Mouse (Mus musculus): ENCODE measurements around the gene Odf2. TPM values are rescaled to one million over a fixed set of nuclear protein-coding genes. Genes with fewer than 3 reads are reported as not detected.
"Not testable (repeated sequence)": the region's sequence is repeated elsewhere in the genome, so short reads cannot be mapped to it uniquely, and the experiment has no call there.

The Odf2 gene
- total and polyA plus RNA-seq, 2 experiments from 2014 or later: 28.6 to 35.1 TPM

DNA sequence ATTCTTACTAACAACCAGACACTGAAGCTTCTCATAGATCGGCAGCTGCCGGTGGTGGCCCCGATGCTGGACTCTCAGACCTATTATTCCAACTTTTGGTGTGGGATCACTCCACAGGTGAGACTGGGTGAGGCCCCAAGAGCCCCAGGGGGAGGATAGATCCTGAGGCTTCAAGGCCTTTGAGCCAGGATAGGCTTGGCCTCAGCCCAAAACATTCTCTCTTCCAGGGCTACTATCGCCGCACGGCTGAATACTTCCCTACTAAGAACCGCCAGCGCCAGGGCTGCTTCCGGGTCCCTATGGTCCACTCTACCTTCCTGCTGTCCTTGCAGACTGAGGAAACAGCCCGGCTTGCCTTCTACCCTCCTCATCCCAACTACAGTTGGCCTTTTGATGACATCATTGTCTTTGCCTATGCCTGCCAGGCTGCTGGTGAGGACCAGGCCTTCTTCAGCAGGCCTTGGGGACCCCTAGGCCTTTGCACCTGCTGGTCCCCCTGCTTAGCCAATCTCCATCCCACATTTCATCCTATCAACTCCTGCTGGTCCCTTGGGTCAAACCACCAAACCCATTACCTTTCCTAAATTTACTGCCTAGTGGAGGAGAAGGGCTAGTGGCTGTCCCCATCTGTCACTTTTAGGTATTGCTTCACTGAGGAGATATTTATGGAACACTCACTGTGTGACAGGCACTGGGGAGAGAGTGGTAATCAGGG lies 16.3 kb upstream of the Odf2 start:
- no peaks in the 10 kb centered on the region for H3K27me3 ChIP-seq (ENCODE audit: control insufficient read depth, insufficient read depth, low read length)
- H3K27ac ChIP-seq (ENCODE audit: low read depth): no peak overlapping the region
- H3K9me3 ChIP-seq (replicated peaks; ENCODE audit: control insufficient read depth, low read length): no peaks in the 10 kb centered on the region
- no peak overlapping the region for H3K9ac ChIP-seq (replicated peaks; ENCODE audit: low read depth, low read length)
- no peak overlapping the region for H3K4me2 ChIP-seq (ENCODE audit: low read depth, low read length)
- peaks cover 7% of the 10 kb centered on the region; the same call in 1 of the 2 replicates for H3K36me3 ChIP-seq (replicated peaks; ENCODE audit: control insufficient read depth, insufficient read depth, low read length)
- H3K4me1 ChIP-seq (ENCODE audit: control insufficient read depth, insufficient read depth): peaks cover 5% of the 10 kb centered on the region; the same call in 1 of the 2 replicates
- 74% methylated on average over 10 of the region's 10 CpGs for WGBS
- TF ChIP-seq CTCF (IDR thresholded peaks at IDR 0.05; ENCODE audit: low read depth): no peak
- TF ChIP-seq EP300 (IDR thresholded peaks at IDR 0.05; ENCODE audit: low read depth): no peak
- ATAC-seq (ENCODE audit: insufficient read depth, low read depth): no peak
- DNase-seq (ENCODE audit: low spot score): no peak
- H3K4me3 ChIP-seq (ENCODE audit: low read depth, low read length): no peak overlapping the region

DNA sequence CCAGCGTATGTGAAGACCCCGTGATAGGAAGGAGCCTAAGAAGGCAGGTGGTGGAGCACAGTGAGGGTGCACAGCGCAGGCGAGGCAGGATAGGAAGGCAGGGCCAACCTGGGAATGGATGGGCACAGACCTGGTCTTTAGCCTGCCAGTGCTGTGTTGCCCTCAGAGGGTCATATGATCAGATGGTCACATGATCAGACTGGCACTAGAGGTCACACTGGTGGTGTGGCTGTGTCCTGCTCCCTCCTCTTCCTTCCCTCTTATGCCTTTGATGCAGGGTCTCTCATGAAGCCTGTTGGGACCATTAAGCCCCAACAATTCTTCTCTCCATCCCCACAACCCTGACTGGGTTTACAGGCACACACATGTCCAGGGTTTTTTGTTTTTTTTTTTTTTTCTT lies 15.2 kb upstream of the Odf2 start:
- Histone ChIP-seq H3K4me3 (ENCODE audit: low read depth, low read length) (no peak overlapping the region), H3K36me3 (replicated peaks; ENCODE audit: control insufficient read depth, insufficient read depth, low read length) (peaks cover 7% of the 10 kb centered on the region; the same call in 1 of the 2 replicates), H3K4me1 (ENCODE audit: control insufficient read depth, insufficient read depth) (peaks cover 5% of the 10 kb centered on the region; the same call in 1 of the 2 replicates), H3K4me2 (ENCODE audit: low read depth, low read length) (no peak overlapping the region), H3K9me3 (replicated peaks; ENCODE audit: control insufficient read depth, low read length) (no peaks in the 10 kb centered on the region), H3K27me3 (ENCODE audit: control insufficient read depth, insufficient read depth, low read length) (no peaks in the 10 kb centered on the region), H3K27ac (ENCODE audit: low read depth) (no peak overlapping the region), H3K9ac (replicated peaks; ENCODE audit: low read depth, low read length) (no peak overlapping the region)
- 87% methylated on average over 4 of the region's 4 CpGs for WGBS
- DNase-seq (ENCODE audit: low spot score): no peak
- ATAC-seq (ENCODE audit: insufficient read depth, low read depth): no peak
- TF ChIP-seq EP300 (IDR thresholded peaks at IDR 0.05; ENCODE audit: low read depth) (no peak), CTCF (IDR thresholded peaks at IDR 0.05; ENCODE audit: low read depth) (no peak)

DNA sequence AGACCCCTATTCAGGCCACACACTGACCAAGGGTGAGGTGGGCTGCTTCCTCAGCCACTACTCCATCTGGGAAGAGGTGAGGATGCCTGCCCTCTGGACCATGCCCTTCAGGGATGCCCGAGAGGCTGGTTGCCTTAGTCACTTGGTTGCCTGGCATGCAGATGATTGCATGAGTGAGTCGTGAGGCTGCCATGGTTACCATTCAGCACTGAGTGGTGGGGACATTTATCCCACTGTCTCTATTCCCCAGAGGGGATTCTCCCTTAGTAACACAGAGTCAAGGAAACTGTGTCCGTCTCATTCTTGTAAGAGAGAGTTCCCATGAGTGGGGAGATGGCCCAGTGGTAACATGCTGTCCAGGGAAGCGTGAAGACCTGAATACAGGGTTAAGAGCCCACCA lies 11.0 kb upstream of the Odf2 start:
- Histone ChIP-seq H3K27me3 (ENCODE audit: control insufficient read depth, insufficient read depth, low read length) (no peaks in the 10 kb centered on the region), H3K4me1 (ENCODE audit: control insufficient read depth, insufficient read depth) (no peaks in the 10 kb centered on the region), H3K9me3 (replicated peaks; ENCODE audit: control insufficient read depth, low read length) (no peaks in the 10 kb centered on the region), H3K9ac (replicated peaks; ENCODE audit: low read depth, low read length) (no peak overlapping the region), H3K27ac (ENCODE audit: low read depth) (no peak overlapping the region), H3K4me2 (ENCODE audit: low read depth, low read length) (no peak overlapping the region), H3K4me3 (ENCODE audit: low read depth, low read length) (no peak overlapping the region), H3K36me3 (replicated peaks; ENCODE audit: control insufficient read depth, insufficient read depth, low read length) (peaks cover 13% of the 10 kb centered on the region; the same call in 1 of the 2 replicates)
- WGBS: 75% methylated on average over 4 of the region's 4 CpGs
- TF ChIP-seq CTCF (IDR thresholded peaks at IDR 0.05; ENCODE audit: low read depth): no peak
- TF ChIP-seq EP300 (IDR thresholded peaks at IDR 0.05; ENCODE audit: low read depth): no peak
- DNase-seq (ENCODE audit: low spot score) (no peak), ATAC-seq (ENCODE audit: insufficient read depth, low read depth) (no peak)

DNA sequence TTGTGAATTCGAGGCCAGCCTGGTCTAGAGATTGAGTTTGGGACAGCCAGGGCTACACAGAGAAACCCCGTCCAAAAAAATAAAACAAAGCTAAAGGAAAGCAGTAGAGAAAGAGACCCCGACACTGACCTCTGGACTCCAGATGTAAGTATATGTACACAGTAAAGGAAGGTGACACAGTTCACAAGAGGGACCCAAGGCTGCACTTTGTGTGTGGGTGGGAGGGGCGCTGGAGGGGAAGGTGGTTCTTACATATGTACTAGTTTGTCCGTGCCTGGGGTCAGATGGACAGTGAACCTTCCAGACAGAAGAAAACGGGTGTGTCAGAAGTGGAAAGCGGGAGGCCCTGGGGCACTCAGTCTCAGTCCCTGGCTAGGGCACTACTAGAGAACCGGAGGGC lies 9.8 kb upstream of the Odf2 start:
- Histone ChIP-seq H3K4me1 (ENCODE audit: control insufficient read depth, insufficient read depth) (no peaks in the 10 kb centered on the region), H3K4me2 (ENCODE audit: low read depth, low read length) (no peak overlapping the region), H3K36me3 (replicated peaks; ENCODE audit: control insufficient read depth, insufficient read depth, low read length) (peaks cover 13% of the 10 kb centered on the region; the same call in 1 of the 2 replicates), H3K27ac (ENCODE audit: low read depth) (no peak overlapping the region), H3K4me3 (ENCODE audit: low read depth, low read length) (no peak overlapping the region), H3K9ac (replicated peaks; ENCODE audit: low read depth, low read length) (no peak overlapping the region), H3K9me3 (replicated peaks; ENCODE audit: control insufficient read depth, low read length) (no peaks in the 10 kb centered on the region), H3K27me3 (ENCODE audit: control insufficient read depth, insufficient read depth, low read length) (no peaks in the 10 kb centered on the region)
- ATAC-seq (ENCODE audit: insufficient read depth, low read depth) (no peak), DNase-seq (ENCODE audit: low spot score) (no peak)
- WGBS: 64% methylated on average over 8 of the region's 8 CpGs
- no peak for TF ChIP-seq EP300 (IDR thresholded peaks at IDR 0.05; ENCODE audit: low read depth)
- no peak for TF ChIP-seq CTCF (IDR thresholded peaks at IDR 0.05; ENCODE audit: low read depth)

- WGBS: 58% methylated on average over 17 of the region's 17 CpGs
- Histone ChIP-seq H3K4me3 (ENCODE audit: low read depth, low read length) (no peak overlapping the region), H3K36me3 (replicated peaks; ENCODE audit: control insufficient read depth, insufficient read depth, low read length) (peaks cover 13% of the 10 kb centered on the region; the same call in 1 of the 2 replicates), H3K9me3 (replicated peaks; ENCODE audit: control insufficient read depth, low read length) (no peaks in the 10 kb centered on the region), H3K9ac (replicated peaks; ENCODE audit: low read depth, low read length) (no peak overlapping the region), H3K27ac (ENCODE audit: low read depth) (peak overlapping the region; percentile 15; the same call in 1 of the 2 replicates), H3K4me1 (ENCODE audit: control insufficient read depth, insufficient read depth) (no peaks in the 10 kb centered on the region), H3K4me2 (ENCODE audit: low read depth, low read length) (no peak overlapping the region), H3K27me3 (ENCODE audit: control insufficient read depth, insufficient read depth, low read length) (no peaks in the 10 kb centered on the region)
- TF ChIP-seq EP300 (IDR thresholded peaks at IDR 0.05; ENCODE audit: low read depth) (no peak), CTCF (IDR thresholded peaks at IDR 0.05; ENCODE audit: low read depth) (no peak)
- no peak; the same call in 1 of the 2 replicates for ATAC-seq (ENCODE audit: insufficient read depth, low read depth)
- DNase-seq (ENCODE audit: low spot score): no peak
Observed at GRCm38 (mm10) chr2:29879964-29880830, 8.8 kb upstream of the Odf2 start.

GRCm38 (mm10) chr2:29886659-29887292 lies 2.2 kb upstream of the Odf2 start:
- not testable (repeated sequence) for H3K9me3 ChIP-seq (replicated peaks; ENCODE audit: control insufficient read depth, low read length); H3K36me3 ChIP-seq (replicated peaks; ENCODE audit: control insufficient read depth, insufficient read depth, low read length); ATAC-seq (ENCODE audit: insufficient read depth, low read depth); H3K4me1 ChIP-seq (ENCODE audit: control insufficient read depth, insufficient read depth); H3K27me3 ChIP-seq (ENCODE audit: control insufficient read depth, insufficient read depth, low read length); H3K4me3 ChIP-seq (ENCODE audit: low read depth, low read length); H3K9ac ChIP-seq (replicated peaks; ENCODE audit: low read depth, low read length); H3K27ac ChIP-seq (ENCODE audit: low read depth); DNase-seq (ENCODE audit: low spot score); H3K4me2 ChIP-seq (ENCODE audit: low read depth, low read length)
- 74% methylated on average over 9 of the region's 9 CpGs for WGBS
